Mouse (Mus musculus) erythroblast, embryonic 14.5 days (primary cell): Measurements from ENCODE around the gene Paqr6.

ENCODE experiments used
- GATA1 ChIP-seq: IDR thresholded peaks from 2 replicates; pipeline ENCODE4 v1.6.1; 2012; ENCODE audit warnings: low read length, inconsistent platforms, mixed read lengths
- TAL1 ChIP-seq: IDR thresholded peaks from 3 replicates; pipeline ENCODE4 v1.6.1; 2012; ENCODE audit warnings: low read length, inconsistent platforms, mixed read lengths

- TF ChIP-seq TAL1 (no peak), GATA1 (no peak)
Observed at GRCm38 (mm10) chr3:88407090-88407489, 42.7 kb downstream of the Paqr6 start.
